Mouse (Mus musculus): ENCODE measurements around the gene Wdr24.
A peak's percentile ranks its signal among the peaks of the same experiment; 100 is the strongest.
"Not testable (repeated sequence)": the region's sequence is repeated elsewhere in the genome, so short reads cannot be mapped to it uniquely, and the experiment has no call there.

Gene Wdr24

GRCm38 (mm10) chr17:25868601-25869191 is 45.3 kb downstream of the Wdr24 start, which contains the start of gene Mcrip2:
TSS of gene Mcrip2 (minus strand) at chr17:25868764.
- Histone ChIP-seq H3K36me3 (ENCODE audit: control insufficient read depth, insufficient read depth, low read length, poor library complexity, severe bottlenecking) (no peaks in the 10 kb centered on the region; the same call in 1 of the 2 replicates), H3K27me3 (ENCODE audit: control insufficient read depth, insufficient read depth, low read length, poor library complexity, severe bottlenecking) (no peaks in the 10 kb centered on the region)
- DNase-seq (ENCODE audit: low read depth, low spot score) = peak; percentile 58

DNA sequence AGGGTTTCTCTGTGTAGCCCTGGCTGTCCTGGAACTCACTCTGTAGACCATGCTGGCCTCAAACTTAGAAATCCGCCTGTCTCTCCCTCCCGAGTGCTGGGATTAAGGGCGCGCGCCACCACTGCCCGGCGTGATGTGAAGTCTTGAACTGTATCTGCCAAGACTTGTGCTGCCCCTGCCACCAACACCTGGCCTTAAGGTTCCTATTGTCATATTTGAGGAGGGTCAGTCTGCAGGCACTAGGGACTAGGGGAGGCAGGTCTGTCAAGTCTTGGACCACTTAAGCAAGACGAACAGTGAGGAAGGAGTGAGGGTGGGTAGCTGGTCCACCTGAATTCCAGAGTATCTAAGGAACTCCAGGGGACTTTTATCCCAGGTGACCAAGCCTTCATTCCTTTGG is 46.1 kb downstream of the Wdr24 start:
- DNase-seq (ENCODE audit: low read depth, low spot score) = no peak
- no peaks in the 10 kb centered on the region; the same call in 1 of the 2 replicates for H3K36me3 ChIP-seq (ENCODE audit: control insufficient read depth, insufficient read depth, low read length, poor library complexity, severe bottlenecking)
- H3K27me3 ChIP-seq (ENCODE audit: control insufficient read depth, insufficient read depth, low read length, poor library complexity, severe bottlenecking) = no peaks in the 10 kb centered on the region

GRCm38 (mm10) chr17:25869954-25870353 is 46.5 kb downstream of the Wdr24 start:
- DNase-seq (ENCODE audit: low read depth, low spot score) = no peak
- no peaks in the 10 kb centered on the region for H3K36me3 ChIP-seq (ENCODE audit: control insufficient read depth, insufficient read depth, low read length, poor library complexity, severe bottlenecking)

DNA sequence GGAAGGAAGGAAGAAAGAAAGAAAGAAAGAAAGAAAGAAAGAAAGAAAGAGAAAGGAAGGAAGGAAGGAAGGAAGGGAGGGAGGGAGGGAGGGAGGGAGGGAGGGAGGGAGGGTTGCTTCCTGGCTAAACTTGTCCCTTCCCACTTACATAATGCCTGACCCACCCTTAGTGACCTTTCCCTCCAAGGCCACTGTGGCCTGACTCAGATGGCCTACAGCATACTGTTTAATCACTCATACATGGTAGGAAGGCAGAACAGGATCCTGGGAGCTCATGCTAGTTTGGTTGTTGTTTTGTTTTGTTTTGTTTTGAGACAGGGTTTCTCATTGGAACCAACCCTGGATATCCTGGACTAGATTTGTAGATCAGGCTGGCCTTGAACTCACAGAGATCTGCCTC is 48.1 kb downstream of the Wdr24 start:
- H3K36me3 ChIP-seq (ENCODE audit: control insufficient read depth, insufficient read depth, low read length, poor library complexity, severe bottlenecking); H3K27me3 ChIP-seq (ENCODE audit: control insufficient read depth, insufficient read depth, low read length, poor library complexity, severe bottlenecking); DNase-seq (ENCODE audit: low read depth, low spot score): not testable (repeated sequence)

More at GRCm38 (mm10) chr17:25869954-25870353, 46.5 kb downstream of the Wdr24 start:
- H3K27me3 ChIP-seq (ENCODE audit: control insufficient read depth, insufficient read depth, low read length, poor library complexity, severe bottlenecking) = no peaks in the 10 kb centered on the region

DNA sequence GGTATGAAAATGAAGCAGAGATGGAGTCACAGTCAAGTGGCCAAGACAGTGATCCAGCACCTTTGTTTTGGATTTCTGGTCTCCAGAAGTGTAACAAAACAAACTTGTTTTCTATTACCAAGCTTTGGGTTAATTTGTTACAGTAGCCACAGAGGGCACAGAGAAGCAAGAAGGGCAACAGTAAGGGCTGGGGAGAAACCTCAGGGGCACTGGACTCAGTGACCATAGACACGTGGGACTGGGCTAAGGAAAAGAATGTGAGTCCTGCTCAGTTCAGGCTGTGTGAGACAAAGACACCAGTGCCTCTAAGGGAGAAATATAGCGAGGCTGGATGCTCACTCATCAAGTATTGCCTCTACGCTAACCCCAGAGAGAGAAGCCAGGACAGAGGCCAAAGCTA is 49.2 kb downstream of the Wdr24 start:
- no peak for DNase-seq (ENCODE audit: low read depth, low spot score)
- Histone ChIP-seq H3K36me3 (ENCODE audit: control insufficient read depth, insufficient read depth, low read length, poor library complexity, severe bottlenecking) (no peaks in the 10 kb centered on the region), H3K27me3 (ENCODE audit: control insufficient read depth, insufficient read depth, low read length, poor library complexity, severe bottlenecking) (no peaks in the 10 kb centered on the region)

GRCm38 (mm10) chr17:25873405-25874147 is 50.1 kb downstream of the Wdr24 start:
- no peaks in the 10 kb centered on the region; the same call in 1 of the 2 replicates for H3K36me3 ChIP-seq (ENCODE audit: control insufficient read depth, insufficient read depth, low read length, poor library complexity, severe bottlenecking)
- DNase-seq (ENCODE audit: low read depth, low spot score) = no peak
- H3K27me3 ChIP-seq (ENCODE audit: control insufficient read depth, insufficient read depth, low read length, poor library complexity, severe bottlenecking) = no peaks in the 10 kb centered on the region

GRCm38 (mm10) chr17:25874148-25874720 is 50.8 kb downstream of the Wdr24 start:
- no peak for DNase-seq (ENCODE audit: low read depth, low spot score)
- H3K36me3 ChIP-seq (ENCODE audit: control insufficient read depth, insufficient read depth, low read length, poor library complexity, severe bottlenecking) = no peaks in the 10 kb centered on the region; the same call in 1 of the 2 replicates

GRCm38 (mm10) chr17:25874721-25875170 is 51.3 kb downstream of the Wdr24 start, which contains the start of gene Mettl26:
TSS of gene Mettl26 (plus strand) at chr17:25875074.
- DNase-seq (ENCODE audit: low read depth, low spot score) = peak; percentile 96
- no peaks in the 10 kb centered on the region for H3K27me3 ChIP-seq (ENCODE audit: control insufficient read depth, insufficient read depth, low read length, poor library complexity, severe bottlenecking)
- no peaks in the 10 kb centered on the region; the same call in 1 of the 2 replicates for H3K36me3 ChIP-seq (ENCODE audit: control insufficient read depth, insufficient read depth, low read length, poor library complexity, severe bottlenecking)

More at GRCm38 (mm10) chr17:25874148-25874720, 50.8 kb downstream of the Wdr24 start:
- no peaks in the 10 kb centered on the region for H3K27me3 ChIP-seq (ENCODE audit: control insufficient read depth, insufficient read depth, low read length, poor library complexity, severe bottlenecking)

- H3K27me3 ChIP-seq (ENCODE audit: control insufficient read depth, insufficient read depth, low read length, poor library complexity, severe bottlenecking) = no peaks in the 10 kb centered on the region
- peak; percentile 84 for DNase-seq (ENCODE audit: low read depth, low spot score)
- no peaks in the 10 kb centered on the region; the same call in 1 of the 2 replicates for H3K36me3 ChIP-seq (ENCODE audit: control insufficient read depth, insufficient read depth, low read length, poor library complexity, severe bottlenecking)
These were observed 52.0 kb downstream of the Wdr24 start for GRCm38 (mm10) chr17:25875171-25876136.

DNA sequence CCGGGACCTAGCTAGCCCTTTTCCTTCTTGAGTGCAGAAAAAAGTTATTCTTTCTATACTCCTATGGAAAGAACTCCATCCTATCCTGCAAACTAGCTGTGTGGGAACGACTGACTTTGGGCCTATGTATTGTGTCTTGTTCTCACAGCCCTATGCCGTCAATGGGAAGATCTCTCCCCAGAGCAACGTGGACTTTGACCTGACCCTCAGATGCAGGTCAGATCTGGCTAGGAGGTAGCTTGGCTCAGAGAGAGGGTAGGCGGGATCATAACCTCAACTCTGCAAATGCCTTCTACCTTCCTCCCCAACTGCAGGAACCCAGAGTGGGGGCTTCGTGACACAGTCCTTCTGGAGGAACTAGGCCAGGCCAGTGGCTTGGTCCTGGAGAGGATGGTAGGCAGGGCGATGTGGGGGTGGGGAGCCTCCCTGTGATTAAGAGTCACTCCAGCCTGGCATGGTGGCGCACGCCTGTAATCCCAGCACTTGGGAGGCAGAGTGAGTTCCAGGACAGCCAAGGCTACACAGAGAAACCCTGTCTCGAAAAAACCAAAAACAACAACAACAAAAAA is 53.0 kb downstream of the Wdr24 start:
- Histone ChIP-seq H3K36me3 (ENCODE audit: control insufficient read depth, insufficient read depth, low read length, poor library complexity, severe bottlenecking) (no peaks in the 10 kb centered on the region; the same call in 1 of the 2 replicates), H3K27me3 (ENCODE audit: control insufficient read depth, insufficient read depth, low read length, poor library complexity, severe bottlenecking) (no peaks in the 10 kb centered on the region)
- DNase-seq (ENCODE audit: low read depth, low spot score) = no peak

DNA sequence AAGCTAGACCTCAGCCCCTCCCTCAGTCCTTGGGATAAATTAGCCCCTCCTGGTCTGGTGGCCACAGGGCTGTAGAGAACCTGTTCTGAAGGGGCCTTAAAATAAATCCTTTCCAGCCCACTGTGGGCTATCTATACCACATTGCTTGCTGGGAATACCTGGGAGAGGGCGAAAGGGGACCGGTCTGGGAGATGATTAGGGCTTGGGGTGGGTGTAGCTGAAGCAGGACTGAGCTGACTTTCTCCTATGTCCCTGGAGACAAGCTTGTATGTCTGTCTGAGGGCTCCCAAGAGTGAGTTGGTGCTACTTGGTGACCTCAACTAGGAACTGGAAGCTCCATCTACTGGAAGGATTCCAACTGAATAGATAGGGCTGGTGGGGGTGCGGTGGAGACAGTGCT is 53.6 kb downstream of the Wdr24 start:
- Histone ChIP-seq H3K36me3 (ENCODE audit: control insufficient read depth, insufficient read depth, low read length, poor library complexity, severe bottlenecking) (no peaks in the 10 kb centered on the region; the same call in none of the 2 replicates), H3K27me3 (ENCODE audit: control insufficient read depth, insufficient read depth, low read length, poor library complexity, severe bottlenecking) (no peaks in the 10 kb centered on the region)
- DNase-seq (ENCODE audit: low read depth, low spot score) = no peak

DNA sequence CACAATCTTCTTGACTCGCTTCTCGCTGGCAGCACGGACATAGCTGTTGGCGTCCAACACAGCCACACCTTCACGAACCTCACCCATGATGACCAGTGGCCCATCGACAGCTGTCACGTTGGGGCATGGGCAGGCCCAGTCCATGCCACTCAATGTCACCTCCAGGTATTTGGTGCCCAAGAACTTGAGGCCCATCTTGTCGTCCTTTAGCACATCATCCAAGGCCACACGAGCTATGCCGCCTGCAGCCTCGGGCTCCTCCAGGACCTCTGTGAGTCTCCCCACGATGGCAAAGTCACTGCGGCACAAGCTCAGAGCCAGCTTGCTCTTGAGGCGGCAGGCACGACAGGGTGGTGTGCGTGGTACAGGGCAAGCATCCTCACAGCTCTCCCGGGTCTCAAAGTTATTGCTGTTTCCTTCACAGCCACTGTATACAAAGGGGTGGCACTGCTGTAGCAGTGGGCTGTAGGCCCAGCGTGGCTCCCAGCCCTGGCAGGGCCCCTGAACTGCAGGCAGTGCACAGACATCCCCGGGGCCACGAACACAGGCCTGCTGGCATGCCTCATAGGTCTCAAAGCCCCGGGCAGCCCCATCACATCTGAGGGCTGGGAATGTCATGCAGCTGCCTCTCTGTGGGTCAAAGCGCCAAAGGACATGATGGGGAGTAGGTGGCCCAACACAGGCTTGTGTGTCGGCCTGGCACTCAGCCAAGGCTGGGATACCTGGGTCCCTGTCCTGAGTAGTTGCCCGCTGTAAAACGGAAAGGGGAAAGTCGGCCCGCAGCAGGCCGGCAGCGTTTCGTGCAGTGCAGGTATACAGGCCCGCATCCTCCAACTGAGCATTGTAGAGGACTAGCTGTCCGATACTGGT is 54.5 kb downstream of the Wdr24 start:
- DNase-seq (ENCODE audit: low read depth, low spot score) = no peak
- Histone ChIP-seq H3K27me3 (ENCODE audit: control insufficient read depth, insufficient read depth, low read length, poor library complexity, severe bottlenecking) (no peaks in the 10 kb centered on the region), H3K36me3 (ENCODE audit: control insufficient read depth, insufficient read depth, low read length, poor library complexity, severe bottlenecking) (no peaks in the 10 kb centered on the region; the same call in none of the 2 replicates)
